Mouse (Mus musculus) embryonic facial prominence, embryonic 10.5 days (tissue): Measurements from ENCODE around the gene Tyrobp. TPM values are rescaled to one million over a fixed set of nuclear protein-coding genes. Genes with fewer than 3 reads are reported as not detected.

ENCODE experiments used
- DNase-seq: peaks from one replicate; pipeline ENCODE4 v3.0.0-alpha.2; 2017; ENCODE audit warnings: low spot score
- H3K27ac ChIP-seq: fragments of 300-500 bp; sonication (generic); replicated peaks from 2 replicates; pipeline ENCODE4 v1.5.1; 2016; ENCODE audit warnings: mild to moderate bottlenecking
- H3K27me3 ChIP-seq: fragments of 300-500 bp; sonication (generic); replicated peaks from 2 replicates; pipeline ENCODE4 v1.6.1; 2016; ENCODE audit warnings: low read depth, mild to moderate bottlenecking; ENCODE audit not compliant: poor library complexity, severe bottlenecking
- H3K36me3 ChIP-seq: fragments of 300-500 bp; sonication (generic); replicated peaks from 2 replicates; pipeline ENCODE4 v1.6.1; 2016; ENCODE audit warnings: mild to moderate bottlenecking, moderate library complexity
- H3K4me1 ChIP-seq: fragments of 300-500 bp; sonication (generic); 2 replicates; pipeline ENCODE4 v1.6.1; 2016
- H3K4me3 ChIP-seq: fragments of 300-500 bp; sonication (generic); 2 replicates; pipeline ENCODE4 v1.5.1; 2016; ENCODE audit warnings: mild to moderate bottlenecking, moderate library complexity
- H3K9me3 ChIP-seq: fragments of 300-500 bp; sonication (generic); 2 replicates; pipeline ENCODE4 v1.6.1; 2016; ENCODE audit warnings: mild to moderate bottlenecking
- WGBS: fragments of 180-500 bp; shearing (Covaris S2); methylation state at CpG from one replicate; pipeline ENCODE4 v1.1.7; 2016; 5-methylcytosine and 5-hydroxymethylcytosine counted together
- polyA plus RNA-seq: library from polyadenylated mRNA; unstranded; fragments of >200 nt; fragmentation: Nextera tagmentation; extraction: Ambion mirVana; gene quantifications from 2 replicates; pipeline ENCODE4 v1.2.1, GENCODE M21; 2016

Gene Tyrobp
- polyA plus RNA-seq, 1 experiment from 2014 or later = 15.4 TPM

GRCm38 (mm10) chr7:30434238-30434637 is 20.7 kb downstream of the Tyrobp start:
- Histone ChIP-seq H3K36me3 (no peaks in the 10 kb centered on the region; the same call in 1 of the 2 replicates), H3K27ac (no peak overlapping the region), H3K9me3 (no peaks in the 10 kb centered on the region), H3K4me3 (no peak overlapping the region), H3K27me3 (peaks cover 42% of the 10 kb centered on the region), H3K4me1 (no peaks in the 10 kb centered on the region)
- WGBS = 5% methylated on average over 10 of the region's 10 CpGs
- DNase-seq = peak; percentile 72

DNA sequence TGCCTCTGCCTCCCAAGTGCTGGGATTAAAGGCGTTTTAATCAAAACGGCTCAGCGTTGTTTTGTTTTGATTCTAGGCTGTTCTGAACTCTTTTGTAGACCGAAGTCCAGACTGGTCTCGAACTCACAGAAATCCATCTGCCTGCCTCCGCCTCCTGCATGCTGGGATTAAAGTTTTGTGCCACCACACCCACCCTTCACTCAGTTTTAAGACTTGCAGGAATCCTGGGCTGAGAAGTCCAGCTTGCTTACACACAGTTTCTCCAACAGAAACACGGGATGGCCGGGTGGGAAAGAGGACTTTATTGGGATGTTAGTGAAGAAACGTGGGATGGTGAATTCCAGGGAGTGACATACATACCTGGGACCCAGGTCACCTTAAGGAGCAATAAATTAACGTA is 21.1 kb downstream of the Tyrobp start:
- WGBS = 72% methylated on average over 10 of the region's 10 CpGs

DNA sequence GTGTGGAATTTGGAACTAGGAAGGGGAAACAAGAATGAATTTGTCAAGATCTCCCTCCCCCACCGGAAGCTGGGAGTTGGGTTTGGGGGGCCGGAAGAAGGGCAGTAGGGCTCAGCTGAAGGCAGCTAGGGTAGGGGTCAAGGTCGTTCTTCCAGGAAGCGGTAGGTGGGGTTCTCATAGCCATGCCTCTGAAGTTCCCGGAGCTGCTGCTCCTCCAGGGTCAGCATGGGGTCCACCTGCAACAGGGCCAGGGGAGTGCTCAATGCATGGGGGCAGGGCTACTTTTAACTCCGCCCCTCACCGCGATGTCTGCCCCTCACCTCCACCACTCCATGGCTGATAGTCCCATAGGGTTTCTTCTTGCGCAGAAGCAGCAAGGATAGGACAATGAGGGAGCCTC is 21.6 kb downstream of the Tyrobp start:
- WGBS = 49% methylated on average over 9 of the region's 9 CpGs
- Histone ChIP-seq H3K36me3 (no peaks in the 10 kb centered on the region; the same call in 1 of the 2 replicates), H3K4me1 (no peaks in the 10 kb centered on the region), H3K9me3 (no peaks in the 10 kb centered on the region), H3K27me3 (peaks cover 49% of the 10 kb centered on the region), H3K27ac (no peak overlapping the region), H3K4me3 (no peak overlapping the region)
- no peak for DNase-seq

More for the DNA sequence above, 21.1 kb downstream of the Tyrobp start:
- no peaks in the 10 kb centered on the region for H3K4me1 ChIP-seq
- no peaks in the 10 kb centered on the region for H3K9me3 ChIP-seq
- no peak overlapping the region for H3K4me3 ChIP-seq
- no peaks in the 10 kb centered on the region; the same call in 1 of the 2 replicates for H3K36me3 ChIP-seq
- no peak for DNase-seq
- peaks cover 45% of the 10 kb centered on the region for H3K27me3 ChIP-seq
- H3K27ac ChIP-seq = no peak overlapping the region

DNA sequence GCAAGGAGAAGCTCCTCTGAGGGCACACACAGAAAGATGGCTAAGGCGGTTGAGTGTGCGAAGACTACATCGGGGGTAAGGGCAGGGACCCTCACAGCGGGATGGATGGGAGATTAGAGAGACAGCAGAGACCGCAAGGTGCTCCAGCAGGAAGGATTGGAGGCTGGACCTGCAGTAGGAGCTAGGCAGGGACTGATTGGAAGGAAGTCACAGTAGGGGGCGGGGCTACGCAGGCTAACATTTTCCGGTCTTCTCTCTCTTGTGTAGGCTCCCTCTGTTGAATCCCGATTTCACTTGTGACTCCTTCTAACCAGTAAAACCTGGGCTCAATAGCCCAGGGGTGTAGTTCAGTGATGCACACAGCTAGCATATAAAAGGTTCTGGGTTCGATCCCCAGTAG is 23.3 kb downstream of the Tyrobp start:
- Histone ChIP-seq H3K9me3 (no peaks in the 10 kb centered on the region), H3K27me3 (peaks cover 66% of the 10 kb centered on the region), H3K4me1 (no peaks in the 10 kb centered on the region), H3K27ac (no peak overlapping the region), H3K36me3 (no peaks in the 10 kb centered on the region; the same call in 1 of the 2 replicates), H3K4me3 (0 out of 2 replicates have a peak overlapping the region, but pooled peaks have one; percentile 2)
- DNase-seq = no peak
- 12% methylated on average over 10 of the region's 10 CpGs for WGBS

DNA sequence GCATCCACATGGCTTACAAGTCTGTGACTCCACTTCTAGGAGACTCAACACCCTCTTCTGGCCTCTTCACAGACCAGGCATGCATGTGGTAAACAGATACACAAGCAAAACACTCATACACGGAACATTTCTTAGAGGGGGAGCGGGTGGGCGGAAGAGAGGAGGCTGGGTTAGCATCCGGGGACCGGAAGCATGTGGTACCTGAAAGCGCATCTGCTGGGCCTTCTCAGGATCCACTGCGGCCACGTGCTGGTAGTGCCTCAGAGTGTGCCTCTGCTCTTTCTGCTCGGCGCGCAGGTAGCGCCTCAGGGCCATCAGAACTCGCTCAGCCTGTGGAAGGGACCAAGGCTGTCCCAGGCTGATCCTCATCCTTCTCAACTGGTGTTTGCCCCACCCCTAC is 26.2 kb downstream of the Tyrobp start:
- peaks cover 93% of the 10 kb centered on the region for H3K27me3 ChIP-seq
- no peak for DNase-seq
- no peaks in the 10 kb centered on the region for H3K9me3 ChIP-seq
- 79% methylated on average over 13 of the region's 13 CpGs for WGBS
- H3K27ac ChIP-seq = no peak overlapping the region
- peaks cover 3% of the 10 kb centered on the region; the same call in 1 of the 2 replicates for H3K36me3 ChIP-seq
- no peak overlapping the region for H3K4me3 ChIP-seq
- H3K4me1 ChIP-seq = peaks cover 9% of the 10 kb centered on the region

GRCm38 (mm10) chr7:30440697-30441096 is 27.1 kb downstream of the Tyrobp start:
- Histone ChIP-seq H3K4me3 (no peak overlapping the region), H3K27ac (no peak overlapping the region), H3K9me3 (no peaks in the 10 kb centered on the region), H3K36me3 (peaks cover 3% of the 10 kb centered on the region; the same call in 1 of the 2 replicates), H3K27me3 (peaks cover 93% of the 10 kb centered on the region), H3K4me1 (peaks cover 19% of the 10 kb centered on the region)
- DNase-seq = peak; percentile 63
- 28% methylated on average over 4 of the region's 5 CpGs for WGBS

GRCm38 (mm10) chr7:30443696-30444095 is 30.1 kb downstream of the Tyrobp start:
- H3K36me3 ChIP-seq = peaks cover 3% of the 10 kb centered on the region; the same call in 1 of the 2 replicates
- no peak for DNase-seq
- H3K27ac ChIP-seq = no peak overlapping the region
- H3K9me3 ChIP-seq = peaks cover 9% of the 10 kb centered on the region; the same call in 1 of the 2 replicates
- 25% methylated on average over 9 of the region's 9 CpGs for WGBS
- H3K27me3 ChIP-seq = peaks cover 88% of the 10 kb centered on the region
- H3K4me1 ChIP-seq = peaks cover 22% of the 10 kb centered on the region
- peak overlapping the region; percentile 78; the same call in 1 of the 2 replicates for H3K4me3 ChIP-seq

DNA sequence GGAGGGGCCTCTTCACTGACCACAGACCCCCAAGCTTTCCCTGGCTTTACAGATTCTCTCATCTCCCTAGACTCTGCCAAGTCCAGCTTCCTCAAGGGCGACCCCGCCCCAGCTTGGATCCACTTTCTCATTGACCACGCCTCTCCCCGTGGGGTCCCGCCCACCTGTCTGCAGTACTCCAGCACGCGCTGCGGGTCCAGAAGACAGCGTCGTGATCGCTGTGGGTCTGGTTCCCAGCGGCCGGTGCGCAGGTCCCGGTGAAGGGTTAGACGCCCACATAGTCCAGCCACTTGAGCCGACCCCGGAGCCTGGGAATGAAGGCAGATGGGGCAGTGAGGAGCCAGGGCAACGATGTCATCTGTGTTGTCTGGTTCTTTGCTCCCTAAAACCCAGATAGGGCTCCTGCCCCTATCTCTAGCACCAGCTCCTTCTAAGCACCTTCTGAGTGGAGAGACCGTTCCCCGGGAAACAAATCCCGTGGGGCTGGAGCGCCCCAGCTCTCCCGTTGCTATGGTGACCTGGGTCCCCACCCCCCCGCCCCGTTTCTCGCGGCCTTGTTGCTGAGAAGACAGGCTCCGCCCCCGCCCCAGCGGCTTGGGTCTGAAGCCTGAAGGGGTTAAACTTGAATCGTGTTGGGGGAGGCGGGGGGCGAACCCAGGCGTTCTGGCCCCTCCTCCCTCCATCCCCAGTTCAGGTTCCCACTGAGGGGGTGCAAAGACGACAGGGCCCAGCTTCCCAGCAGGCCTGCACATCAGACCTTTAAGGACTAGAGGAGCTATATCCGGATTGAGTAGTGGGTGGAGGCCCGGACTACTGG is 30.8 kb downstream of the Tyrobp start:
- H3K9me3 ChIP-seq = peaks cover 9% of the 10 kb centered on the region; the same call in 1 of the 2 replicates
- H3K27ac ChIP-seq = peak overlapping the region; percentile 80
- H3K4me3 ChIP-seq = peak overlapping the region; percentile 78
- peaks cover 82% of the 10 kb centered on the region for H3K27me3 ChIP-seq
- peaks cover 22% of the 10 kb centered on the region for H3K4me1 ChIP-seq
- DNase-seq = peak; percentile 66
- under 1% methylated on average over 38 of the region's 38 CpGs for WGBS
- H3K36me3 ChIP-seq = peaks cover 3% of the 10 kb centered on the region; the same call in 1 of the 2 replicates

GRCm38 (mm10) chr7:30444971-30445751 is 31.6 kb downstream of the Tyrobp start, which contains the start of gene Aplp1:
Gene Aplp1 (minus strand): TSS chr7:30445535.
- H3K9me3 ChIP-seq = peaks cover 9% of the 10 kb centered on the region; the same call in 1 of the 2 replicates
- peaks cover 3% of the 10 kb centered on the region; the same call in 1 of the 2 replicates for H3K36me3 ChIP-seq
- peak within 1 kb of the TSS; percentile 78 for H3K4me3 ChIP-seq
- under 1% methylated on average over 72 of the region's 72 CpGs for WGBS
- H3K27me3 ChIP-seq = peaks cover 82% of the 10 kb centered on the region
- peaks cover 22% of the 10 kb centered on the region for H3K4me1 ChIP-seq
- peak; percentile 81 for DNase-seq
- H3K27ac ChIP-seq = peak within 1 kb of the TSS; percentile 80

- no peak for DNase-seq
- no peak overlapping the region for H3K4me3 ChIP-seq
- H3K36me3 ChIP-seq = no peaks in the 10 kb centered on the region
- peaks cover 82% of the 10 kb centered on the region for H3K27me3 ChIP-seq
- no peak overlapping the region for H3K27ac ChIP-seq
- WGBS = 77% methylated on average over 7 of the region's 7 CpGs
- peaks cover 13% of the 10 kb centered on the region for H3K4me1 ChIP-seq
- H3K9me3 ChIP-seq = peaks cover 9% of the 10 kb centered on the region; the same call in 1 of the 2 replicates
Observed at GRCm38 (mm10) chr7:30450241-30450640, 36.7 kb downstream of the Tyrobp start.

DNA sequence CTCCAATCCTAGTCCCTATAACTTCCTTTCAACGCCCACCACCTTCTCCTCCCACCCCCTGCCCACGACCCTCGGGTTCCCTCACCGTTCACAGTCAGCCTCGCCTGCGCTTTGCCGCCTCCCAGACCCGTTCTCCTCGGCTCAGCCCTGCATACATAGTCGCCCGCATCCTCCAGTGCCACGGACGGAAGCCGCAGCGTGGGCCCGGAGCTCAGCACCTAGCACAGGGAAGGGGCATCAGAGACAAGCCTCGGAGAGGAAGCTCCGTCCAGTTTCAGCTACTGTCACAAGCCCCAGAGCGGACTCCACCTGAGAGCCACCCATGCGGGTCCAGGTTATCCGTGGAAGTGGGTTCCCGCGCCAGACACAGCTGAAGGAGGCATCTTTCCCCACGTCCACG is 39.8 kb downstream of the Tyrobp start:
- WGBS = 15% methylated on average over 25 of the region's 25 CpGs
- peaks cover 90% of the 10 kb centered on the region for H3K27me3 ChIP-seq

GRCm38 (mm10) chr7:30453766-30454165 is 40.2 kb downstream of the Tyrobp start:
- Histone ChIP-seq H3K27ac (no peak overlapping the region), H3K9me3 (no peaks in the 10 kb centered on the region), H3K4me3 (peak overlapping the region; percentile 29; the same call in 1 of the 2 replicates), H3K36me3 (no peaks in the 10 kb centered on the region), H3K27me3 (peaks cover 92% of the 10 kb centered on the region), H3K4me1 (peaks cover 26% of the 10 kb centered on the region)
- no peak for DNase-seq
- WGBS = 2% methylated on average over 25 of the region's 25 CpGs

More for the DNA sequence above, 39.8 kb downstream of the Tyrobp start:
- H3K4me3 ChIP-seq = no peak overlapping the region
- H3K27ac ChIP-seq = no peak overlapping the region
- no peaks in the 10 kb centered on the region for H3K9me3 ChIP-seq
- H3K36me3 ChIP-seq = no peaks in the 10 kb centered on the region
- no peak for DNase-seq
- H3K4me1 ChIP-seq = peaks cover 25% of the 10 kb centered on the region
